Mouse (Mus musculus): ENCODE measurements around the gene Map7. TPM values are rescaled to one million over a fixed set of nuclear protein-coding genes. Genes with fewer than 3 reads are reported as not detected.

Gene Map7
- polyA plus RNA-seq, 1 experiment = 0.01 TPM

GRCm38 (mm10) chr10:20219538-20219937, 71.3 kb downstream of the Map7 start:
- H3ac ChIP-seq (ENCODE audit: control insufficient read depth, insufficient read length) = no peak overlapping the region
- H3K36me3 ChIP-seq (ENCODE audit: control insufficient read depth, insufficient read depth) = no peaks in the 10 kb centered on the region
- no peak overlapping the region for H3K4me2 ChIP-seq (ENCODE audit: low read depth)
- no peak overlapping the region for H3K4me3 ChIP-seq
- no peaks in the 10 kb centered on the region for H3K79me2 ChIP-seq (ENCODE audit: control insufficient read depth, insufficient read depth)
- H3K27me3 ChIP-seq (ENCODE audit: control insufficient read depth, insufficient read depth, insufficient read length) = no peaks in the 10 kb centered on the region
- TF ChIP-seq POLR2AphosphoS2 (IDR thresholded peaks at IDR 0.05; ENCODE audit: insufficient read length, low read depth) (no peak), TCF12 (IDR thresholded peaks at IDR 0.05; ENCODE audit: insufficient read depth, poor library complexity, severe bottlenecking) (no peak), TCF3 (IDR thresholded peaks at IDR 0.05; ENCODE audit: insufficient read length, low read depth) (no peak), POLR2A (IDR thresholded peaks at IDR 0.05; ENCODE audit: insufficient read length, low read depth) (no peak), REST (IDR thresholded peaks at IDR 0.05; ENCODE audit: insufficient read depth, insufficient read length) (no peak), CEBPB (IDR thresholded peaks at IDR 0.05; ENCODE audit: insufficient read depth, poor library complexity, severe bottlenecking) (no peak), MYOG (IDR thresholded peaks at IDR 0.05; ENCODE audit: control insufficient read depth in 1 of 3, insufficient read depth in 1 of 3, insufficient read length in 2 of 3, low read depth in 2 of 3) (no peak), USF1 (IDR thresholded peaks at IDR 0.05; ENCODE audit: low read depth) (no peak), MYOD1 (IDR thresholded peaks at IDR 0.05; ENCODE audit: control insufficient read depth in 1 of 3, insufficient read length in 2 of 3, low read depth in 2 of 3) (no peak), E2F4 (IDR thresholded peaks at IDR 0.05; ENCODE audit: insufficient read depth) (no peak), MAX (IDR thresholded peaks at IDR 0.05; ENCODE audit: low read depth) (no peak), SRF (IDR thresholded peaks at IDR 0.05; ENCODE audit: control insufficient read depth, insufficient read length, low read depth) (no peak)

GRCm38 (mm10) chr10:20220443-20221071, 72.3 kb downstream of the Map7 start:
- TF ChIP-seq MAX (IDR thresholded peaks at IDR 0.05; ENCODE audit: low read depth) = no peak
- Histone ChIP-seq H3K27me3 (ENCODE audit: control insufficient read depth, insufficient read depth, insufficient read length) (no peaks in the 10 kb centered on the region), H3ac (ENCODE audit: control insufficient read depth, insufficient read length) (no peak overlapping the region), H3K79me2 (ENCODE audit: control insufficient read depth, insufficient read depth) (no peaks in the 10 kb centered on the region), H3K4me3 (no peak overlapping the region), H3K36me3 (ENCODE audit: control insufficient read depth, insufficient read depth) (no peaks in the 10 kb centered on the region), H3K4me2 (ENCODE audit: low read depth) (no peak overlapping the region)

DNA sequence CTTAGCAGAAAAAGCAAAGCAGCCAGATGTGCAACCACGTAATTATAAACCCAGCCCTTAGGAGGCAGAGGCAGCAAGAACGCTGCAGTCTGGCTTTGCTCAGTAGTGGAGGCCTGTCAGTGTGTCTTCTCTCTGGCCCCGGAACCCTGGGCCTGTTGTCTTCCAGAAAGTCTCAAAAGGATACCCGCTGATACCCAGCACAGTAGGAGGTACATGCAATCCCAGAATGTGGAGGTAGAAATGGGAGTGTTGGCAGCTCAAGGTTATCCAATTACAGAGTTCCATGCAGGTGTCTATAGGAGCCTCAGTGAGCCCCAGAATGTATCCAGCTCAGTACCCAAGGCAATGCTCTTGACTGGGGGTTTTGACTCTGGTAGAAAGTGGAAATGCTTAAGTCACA, 73.7 kb downstream of the Map7 start:
- H3ac ChIP-seq (ENCODE audit: control insufficient read depth, insufficient read length) = no peak overlapping the region
- TF ChIP-seq TCF12 (IDR thresholded peaks at IDR 0.05; ENCODE audit: insufficient read depth, poor library complexity, severe bottlenecking) (no peak), MYOG (IDR thresholded peaks at IDR 0.05; ENCODE audit: control insufficient read depth in 1 of 3, insufficient read depth in 1 of 3, insufficient read length in 2 of 3, low read depth in 2 of 3) (no peak), MYOD1 (IDR thresholded peaks at IDR 0.05; ENCODE audit: control insufficient read depth in 1 of 3, insufficient read length in 2 of 3, low read depth in 2 of 3) (no peak), REST (IDR thresholded peaks at IDR 0.05; ENCODE audit: insufficient read depth, insufficient read length) (no peak), TCF3 (IDR thresholded peaks at IDR 0.05; ENCODE audit: insufficient read length, low read depth) (no peak), CEBPB (IDR thresholded peaks at IDR 0.05; ENCODE audit: insufficient read depth, poor library complexity, severe bottlenecking) (no peak), E2F4 (IDR thresholded peaks at IDR 0.05; ENCODE audit: insufficient read depth) (no peak), MAX (IDR thresholded peaks at IDR 0.05; ENCODE audit: low read depth) (no peak), SRF (IDR thresholded peaks at IDR 0.05; ENCODE audit: control insufficient read depth, insufficient read length, low read depth) (no peak), POLR2A (IDR thresholded peaks at IDR 0.05; ENCODE audit: insufficient read length, low read depth) (no peak), POLR2AphosphoS2 (IDR thresholded peaks at IDR 0.05; ENCODE audit: insufficient read length, low read depth) (no peak), USF1 (IDR thresholded peaks at IDR 0.05; ENCODE audit: low read depth) (no peak)
- no peak overlapping the region for H3K4me3 ChIP-seq
- no peaks in the 10 kb centered on the region for H3K79me2 ChIP-seq (ENCODE audit: control insufficient read depth, insufficient read depth)
- no peaks in the 10 kb centered on the region for H3K27me3 ChIP-seq (ENCODE audit: control insufficient read depth, insufficient read depth, insufficient read length)
- H3K36me3 ChIP-seq (ENCODE audit: control insufficient read depth, insufficient read depth) = no peaks in the 10 kb centered on the region
- H3K4me2 ChIP-seq (ENCODE audit: low read depth) = no peak overlapping the region

GRCm38 (mm10) chr10:20226728-20227127, 78.5 kb downstream of the Map7 start:
- peaks cover 9% of the 10 kb centered on the region for H3K27me3 ChIP-seq (ENCODE audit: control insufficient read depth, insufficient read depth, insufficient read length)

DNA sequence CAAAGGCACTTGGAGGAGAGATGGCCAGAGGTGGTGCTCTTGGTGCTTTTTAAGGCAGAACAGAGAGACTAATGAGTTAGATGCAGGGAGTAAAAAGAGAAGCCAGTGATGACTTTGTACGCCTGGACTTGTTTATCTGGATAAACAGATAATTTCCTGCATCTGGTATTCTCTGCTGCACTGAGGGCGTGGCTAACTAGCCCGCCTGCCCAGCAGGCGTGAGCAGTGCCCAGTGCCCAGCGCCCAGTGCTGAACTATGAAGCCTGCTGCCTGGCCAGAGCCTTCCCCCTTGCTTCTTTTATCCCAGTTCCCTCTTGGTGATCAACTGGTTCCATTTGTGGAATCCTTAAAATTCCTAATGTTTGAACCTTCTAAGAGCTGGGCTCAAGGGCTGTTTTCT, 81.8 kb downstream of the Map7 start:
- Histone ChIP-seq H3K4me2 (ENCODE audit: low read depth) (no peak overlapping the region), H3K36me3 (ENCODE audit: control insufficient read depth, insufficient read depth) (no peaks in the 10 kb centered on the region), H3K27me3 (ENCODE audit: control insufficient read depth, insufficient read depth, insufficient read length) (peaks cover 9% of the 10 kb centered on the region), H3K79me2 (ENCODE audit: control insufficient read depth, insufficient read depth) (no peaks in the 10 kb centered on the region), H3ac (ENCODE audit: control insufficient read depth, insufficient read length) (no peak overlapping the region), H3K4me3 (no peak overlapping the region)
- TF ChIP-seq USF1 (IDR thresholded peaks at IDR 0.05; ENCODE audit: low read depth) (no peak), POLR2A (IDR thresholded peaks at IDR 0.05; ENCODE audit: insufficient read length, low read depth) (no peak), TCF12 (IDR thresholded peaks at IDR 0.05; ENCODE audit: insufficient read depth, poor library complexity, severe bottlenecking) (no peak)

More at GRCm38 (mm10) chr10:20226728-20227127, 78.5 kb downstream of the Map7 start:
- no peaks in the 10 kb centered on the region for H3K36me3 ChIP-seq (ENCODE audit: control insufficient read depth, insufficient read depth)
- no peak overlapping the region for H3K4me3 ChIP-seq
- H3ac ChIP-seq (ENCODE audit: control insufficient read depth, insufficient read length) = no peak overlapping the region
- no peaks in the 10 kb centered on the region for H3K79me2 ChIP-seq (ENCODE audit: control insufficient read depth, insufficient read depth)
- no peak overlapping the region for H3K4me2 ChIP-seq (ENCODE audit: low read depth)
- TF ChIP-seq SRF (IDR thresholded peaks at IDR 0.05; ENCODE audit: control insufficient read depth, insufficient read length, low read depth) (no peak), MYOG (IDR thresholded peaks at IDR 0.05; ENCODE audit: control insufficient read depth in 1 of 3, insufficient read depth in 1 of 3, insufficient read length in 2 of 3, low read depth in 2 of 3) (no peak), REST (IDR thresholded peaks at IDR 0.05; ENCODE audit: insufficient read depth, insufficient read length) (no peak), E2F4 (IDR thresholded peaks at IDR 0.05; ENCODE audit: insufficient read depth) (no peak), MYOD1 (IDR thresholded peaks at IDR 0.05; ENCODE audit: control insufficient read depth in 1 of 3, insufficient read length in 2 of 3, low read depth in 2 of 3) (no peak), MAX (IDR thresholded peaks at IDR 0.05; ENCODE audit: low read depth) (no peak), TCF12 (IDR thresholded peaks at IDR 0.05; ENCODE audit: insufficient read depth, poor library complexity, severe bottlenecking) (no peak), CEBPB (IDR thresholded peaks at IDR 0.05; ENCODE audit: insufficient read depth, poor library complexity, severe bottlenecking) (no peak), TCF3 (IDR thresholded peaks at IDR 0.05; ENCODE audit: insufficient read length, low read depth) (no peak), POLR2AphosphoS2 (IDR thresholded peaks at IDR 0.05; ENCODE audit: insufficient read length, low read depth) (no peak)
